Mouse (Mus musculus) bone marrow macrophage, adult 2 months (primary cell): Measurements from ENCODE around the gene Dpp8. TPM values are rescaled to one million over a fixed set of nuclear protein-coding genes. Genes with fewer than 3 reads are reported as not detected.

Experiments
- H3K27ac ChIP-seq: 2 replicates; pipeline ENCODE4 v1.5.1; 2012; ENCODE audit warnings: low read depth, low read length; ENCODE audit not compliant: insufficient read depth
- H3K4me1 ChIP-seq: 2 replicates; pipeline ENCODE4 v1.6.1; 2012; ENCODE audit warnings: low read length; ENCODE audit not compliant: control insufficient read depth, insufficient read depth
- H3K4me3 ChIP-seq: 2 replicates; pipeline ENCODE4 v1.5.1; 2012; ENCODE audit warnings: mild to moderate bottlenecking, low read length, moderate library complexity; ENCODE audit not compliant: insufficient read depth
- CTCF ChIP-seq: IDR thresholded peaks from 2 replicates; pipeline ENCODE4 v1.5.1; 2012; ENCODE audit warnings: low read depth, mild to moderate bottlenecking, low read length, moderate library complexity
- POLR2A ChIP-seq: IDR thresholded peaks from 2 replicates; pipeline ENCODE4 v1.6.1; 2012; ENCODE audit warnings: mild to moderate bottlenecking, low read depth, low read length, borderline replicate concordance
- polyA plus RNA-seq: library from polyadenylated mRNA; stranded (reverse); fragments of >200 nt; gene quantifications from 2 replicates; pipeline ENCODE4 v1.2.4, GENCODE M21; 2012; ENCODE audit not compliant: missing spikeins, insufficient read depth, insufficient read length

Dpp8 gene
- polyA plus RNA-seq, 1 experiment, result 73.7 TPM

DNA sequence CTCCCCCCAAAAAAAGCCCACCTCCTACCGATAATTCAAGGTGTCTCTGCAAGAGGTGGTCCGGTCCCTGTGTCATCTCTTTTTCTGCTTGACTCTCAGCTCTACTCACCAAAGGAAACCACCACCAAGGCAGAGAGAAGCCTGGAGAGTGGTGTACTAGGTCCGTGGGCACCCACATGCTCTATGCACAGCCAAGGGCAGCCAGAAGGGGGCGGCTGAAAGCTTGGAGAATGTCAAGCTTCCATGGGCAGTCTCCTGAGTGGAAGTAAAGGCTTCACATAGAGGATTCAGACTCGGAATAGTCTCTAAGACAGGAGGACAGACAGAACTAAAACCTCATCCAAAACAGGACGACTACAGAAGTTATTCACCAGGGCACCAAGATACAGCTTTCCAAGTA, 20.9 kb upstream of the Dpp8 start:
- Histone ChIP-seq H3K4me3 (no peak overlapping the region), H3K4me1 (peaks cover 29% of the 10 kb centered on the region), H3K27ac (no peak overlapping the region)
- TF ChIP-seq CTCF (peak; percentile 34; the same call in 1 of the 2 replicates), POLR2A (no peak)

DNA sequence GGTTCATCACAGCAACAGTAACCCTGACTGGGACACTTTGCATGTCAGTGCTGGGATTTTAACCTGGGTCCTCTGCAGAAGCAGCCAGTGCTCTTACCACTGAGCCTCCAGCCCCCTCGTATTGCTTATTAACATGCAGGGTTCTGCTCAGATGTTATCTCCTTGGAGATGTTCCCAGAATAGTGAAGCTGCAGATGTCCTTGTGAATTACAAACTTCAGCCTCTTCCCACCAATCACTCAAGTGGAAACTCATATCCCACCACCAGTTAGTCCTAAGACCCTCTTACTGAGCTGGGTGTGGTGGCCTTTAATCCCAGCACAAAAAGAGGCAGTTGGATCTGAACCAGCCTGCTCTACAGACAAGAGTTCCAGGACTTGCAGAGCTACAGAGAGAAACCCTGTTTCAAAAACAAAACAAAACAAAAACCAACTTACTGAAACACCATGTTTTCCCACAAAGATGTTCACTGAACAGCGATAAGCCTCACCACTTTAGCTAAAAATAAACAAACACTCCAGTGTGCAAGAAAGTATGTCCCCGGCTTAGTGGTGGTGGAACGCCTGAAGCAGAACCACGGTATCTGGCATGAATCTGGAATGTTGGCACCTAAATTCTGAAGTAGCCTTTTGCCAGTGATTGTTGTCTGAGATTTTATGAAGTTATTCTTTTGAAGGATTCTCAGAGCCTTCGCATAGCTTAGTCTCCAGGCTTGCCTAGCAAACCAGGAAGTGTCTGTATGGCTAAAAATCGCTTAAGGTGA, 16.6 kb upstream of the Dpp8 start:
- no peak for TF ChIP-seq CTCF
- TF ChIP-seq POLR2A, result no peak
- no peak overlapping the region for H3K4me3 ChIP-seq
- H3K27ac ChIP-seq, result no peak overlapping the region
- peaks cover 59% of the 10 kb centered on the region for H3K4me1 ChIP-seq

DNA sequence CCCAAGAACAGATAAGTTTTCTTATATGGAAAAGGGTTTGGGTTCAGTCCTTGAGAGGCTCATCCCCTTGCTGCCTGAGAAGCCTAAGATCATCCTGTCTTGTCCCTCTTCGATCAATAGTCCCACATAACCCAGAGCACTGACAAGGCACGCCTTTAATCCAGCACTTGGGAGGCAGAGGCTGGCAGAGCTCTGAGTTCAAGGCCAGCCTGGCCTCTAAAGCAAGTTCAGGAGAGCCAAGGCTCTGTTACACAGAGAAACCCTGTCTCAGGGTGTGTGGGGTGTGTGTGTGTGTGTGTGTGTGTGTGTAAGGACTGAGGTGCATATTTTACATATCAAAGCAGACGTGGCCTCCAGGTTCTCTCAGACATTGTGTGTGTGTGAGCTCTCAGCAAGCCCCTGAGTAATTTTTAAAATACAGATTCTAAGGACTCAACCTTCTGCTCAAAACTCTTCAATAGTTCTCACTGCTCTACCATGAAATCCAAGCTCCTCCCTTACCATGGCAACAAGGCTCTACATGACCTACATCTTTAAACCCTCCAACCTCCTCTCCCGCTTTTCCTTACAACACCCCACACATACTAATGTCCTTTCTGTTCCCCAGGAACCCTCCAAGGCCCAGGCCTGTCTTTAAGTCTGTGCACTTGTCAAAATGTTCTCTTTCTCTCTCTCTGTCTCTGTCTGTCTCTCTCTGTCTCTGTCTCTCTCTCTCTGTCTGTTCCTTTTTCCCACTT, 15.8 kb upstream of the Dpp8 start:
- Histone ChIP-seq H3K4me3 (no peak overlapping the region), H3K4me1 (peaks cover 51% of the 10 kb centered on the region), H3K27ac (no peak overlapping the region)
- TF ChIP-seq CTCF (no peak), POLR2A (no peak)

DNA sequence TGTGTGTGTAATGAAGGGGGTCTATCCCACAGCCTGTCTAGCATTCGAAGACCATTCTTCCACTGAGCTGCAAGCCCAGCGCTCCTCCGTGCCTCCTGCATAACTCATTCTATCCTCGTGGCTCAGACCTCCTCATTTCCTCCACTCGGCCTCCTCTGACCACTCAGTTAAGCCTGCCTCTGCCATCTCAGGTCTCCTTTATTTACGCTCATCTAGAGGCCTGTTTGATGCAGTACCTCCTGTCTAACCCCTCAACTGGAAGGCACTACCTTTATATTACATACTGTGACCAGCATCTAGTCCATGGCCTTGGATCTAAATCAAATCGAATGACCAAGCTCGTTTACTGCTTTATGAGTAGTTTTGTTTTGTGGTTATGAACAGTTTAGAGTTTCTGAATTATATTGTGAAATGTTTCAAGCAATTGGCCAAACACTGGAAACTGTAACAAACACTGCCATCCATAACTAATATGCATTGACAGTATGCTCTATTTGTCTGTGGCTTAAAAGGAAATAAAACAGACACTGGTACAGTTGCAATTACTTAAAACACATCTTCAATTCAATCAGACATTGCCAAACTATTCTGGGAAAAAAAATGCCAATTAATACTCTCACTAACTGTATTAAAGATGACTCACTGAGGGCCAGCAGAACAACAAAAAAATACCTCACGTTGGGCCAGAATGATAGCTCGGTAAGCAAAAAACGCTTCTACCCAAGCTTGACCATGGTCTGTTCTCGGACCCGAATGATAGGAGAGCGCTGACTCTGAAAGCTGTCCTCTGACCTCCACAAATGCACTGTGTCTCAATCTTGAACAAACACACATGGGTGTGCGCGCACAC, 15.0 kb upstream of the Dpp8 start:
- H3K4me3 ChIP-seq, result no peak overlapping the region
- peaks cover 51% of the 10 kb centered on the region for H3K4me1 ChIP-seq
- no peak overlapping the region for H3K27ac ChIP-seq
- no peak for TF ChIP-seq POLR2A
- TF ChIP-seq CTCF, result no peak

DNA sequence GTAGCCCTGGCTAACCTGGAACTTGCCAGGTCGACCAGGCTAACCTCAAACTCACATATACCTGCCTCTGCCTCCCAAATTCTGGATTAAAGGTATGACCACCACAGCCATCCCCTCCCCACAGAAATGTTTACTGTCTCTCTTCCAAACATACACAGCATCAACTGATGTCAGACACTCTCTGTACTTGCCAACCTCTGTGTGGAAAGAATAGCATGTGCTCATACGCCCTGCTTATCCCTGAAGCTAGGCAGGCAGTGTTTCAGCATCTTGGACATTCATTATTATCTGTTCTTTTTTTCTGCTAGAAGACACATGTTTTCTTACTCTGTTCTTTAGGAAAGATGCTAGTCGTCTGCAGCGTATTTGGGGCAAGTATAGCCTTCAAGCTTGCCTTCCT, 14.3 kb upstream of the Dpp8 start:
- no peak overlapping the region for H3K27ac ChIP-seq
- no peak overlapping the region for H3K4me3 ChIP-seq
- TF ChIP-seq POLR2A (no peak), CTCF (no peak)
- H3K4me1 ChIP-seq, result peaks cover 57% of the 10 kb centered on the region

DNA sequence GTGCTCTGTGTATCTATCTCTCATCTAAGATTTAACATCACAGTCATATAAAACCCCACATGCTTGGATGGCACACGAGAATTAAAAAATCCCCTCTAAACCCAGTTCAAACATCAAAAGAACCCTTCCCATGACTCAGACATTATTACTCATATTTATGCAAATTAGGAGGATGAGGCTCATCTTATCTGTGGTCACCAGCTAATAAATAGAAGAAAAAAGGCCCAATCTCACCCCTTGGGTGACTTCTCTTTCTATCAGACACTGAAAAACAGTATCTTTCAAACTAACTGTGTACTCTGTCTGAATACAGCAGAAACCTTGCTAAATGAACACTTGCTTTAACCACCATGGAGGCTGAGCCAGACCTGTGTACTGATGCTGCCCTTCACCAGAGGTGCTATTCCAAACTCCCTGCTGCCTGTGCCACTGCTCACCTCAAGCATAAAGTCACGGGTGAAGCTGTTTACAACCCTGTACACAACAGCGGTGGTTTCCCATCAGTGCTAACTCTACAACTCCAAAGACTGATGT, 13.6 kb upstream of the Dpp8 start:
- TF ChIP-seq CTCF (no peak), POLR2A (no peak)
- H3K4me3 ChIP-seq, result no peak overlapping the region
- no peak overlapping the region for H3K27ac ChIP-seq
- H3K4me1 ChIP-seq, result peaks cover 54% of the 10 kb centered on the region

DNA sequence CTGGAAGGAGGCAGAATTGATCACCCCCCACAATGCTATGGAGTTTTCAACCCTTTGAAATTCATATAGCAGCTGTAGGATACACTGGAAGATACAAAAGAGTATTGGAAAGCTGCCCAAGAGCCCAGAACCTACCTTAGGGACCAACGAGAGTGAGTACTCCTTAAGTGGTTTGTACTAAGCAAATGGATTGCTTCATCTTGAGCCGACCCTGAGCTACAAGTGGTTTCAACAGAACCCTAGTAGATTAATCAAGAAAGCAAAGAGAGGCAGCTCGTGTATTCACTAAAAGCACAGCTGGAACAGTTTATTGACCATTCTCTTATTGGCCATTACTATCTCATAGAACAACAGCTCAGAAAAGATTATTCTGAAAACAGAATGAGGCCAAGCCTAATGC, 13.1 kb upstream of the Dpp8 start:
- peaks cover 52% of the 10 kb centered on the region for H3K4me1 ChIP-seq
- H3K27ac ChIP-seq, result no peak overlapping the region
- H3K4me3 ChIP-seq, result no peak overlapping the region
- TF ChIP-seq CTCF (no peak), POLR2A (no peak)

DNA sequence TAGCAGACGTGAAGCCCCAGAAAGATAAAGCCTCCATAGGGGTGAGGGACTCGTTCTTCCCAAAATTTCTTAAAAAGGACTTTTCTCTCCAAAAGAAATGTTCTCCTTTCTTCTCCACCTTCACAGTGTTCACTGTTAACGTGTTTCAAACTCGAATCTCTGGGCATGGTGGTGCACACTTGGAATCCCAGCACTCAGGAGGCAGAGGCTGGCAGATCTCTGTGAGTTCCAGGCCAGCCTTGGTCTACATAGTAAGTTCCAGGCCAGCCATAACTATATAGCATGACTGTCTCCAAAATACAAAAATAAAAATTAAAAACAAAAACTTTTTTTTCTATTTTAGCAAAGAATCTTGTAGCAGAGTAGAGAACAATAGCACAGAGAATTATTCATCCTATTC, 12.1 kb upstream of the Dpp8 start:
- no peak overlapping the region for H3K27ac ChIP-seq
- H3K4me3 ChIP-seq, result no peak overlapping the region
- H3K4me1 ChIP-seq, result peaks cover 46% of the 10 kb centered on the region
- TF ChIP-seq CTCF, result no peak
- TF ChIP-seq POLR2A, result no peak

DNA sequence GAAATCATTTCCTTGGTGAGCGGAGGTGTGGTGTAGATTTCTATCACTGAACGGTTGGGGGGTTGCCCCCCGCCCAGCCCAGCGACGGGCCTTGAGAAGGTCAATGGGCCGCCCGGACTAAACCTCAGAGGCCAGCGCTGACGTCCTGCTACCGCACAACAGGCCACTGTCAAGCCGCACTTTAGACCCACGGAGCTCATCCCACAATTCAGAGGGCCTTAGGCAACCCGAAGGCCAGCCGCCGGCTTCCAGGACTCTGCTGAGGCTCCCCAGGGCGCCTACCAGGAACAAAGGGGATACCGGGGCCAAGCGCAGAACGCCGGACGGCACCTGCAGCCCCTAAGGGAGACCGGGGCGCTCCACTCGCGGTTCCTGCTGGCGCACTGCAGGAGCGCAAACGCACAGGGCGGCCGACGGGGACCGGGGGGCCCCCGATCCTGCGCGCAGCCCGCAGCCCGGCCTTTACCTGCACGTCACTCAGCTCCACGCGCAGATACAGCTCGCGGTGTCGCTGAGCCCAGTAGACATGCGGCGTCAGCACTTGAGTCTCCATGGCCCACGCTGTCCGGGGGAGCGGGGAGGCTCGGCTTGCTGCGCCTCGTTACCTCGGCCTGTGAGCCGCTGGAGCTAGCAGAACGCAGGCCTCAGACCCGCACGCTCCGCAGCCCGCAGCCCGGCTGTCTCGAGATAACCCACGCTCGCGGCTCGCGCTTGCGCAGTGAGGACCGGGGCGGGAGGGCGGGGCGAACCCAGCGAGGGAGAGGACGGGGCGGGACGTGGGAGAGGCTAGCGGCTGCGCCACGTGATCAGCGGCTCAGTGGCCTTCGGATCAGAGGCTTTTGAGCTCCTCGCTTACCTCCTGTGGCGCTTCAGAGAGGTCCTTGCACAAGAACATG, 11.0 kb upstream of the Dpp8 start, which contains the start of gene Hacd3:
Hacd3 (minus strand) TSS at position 703 of the 896 bp plus-strand sequence.
- Histone ChIP-seq H3K4me1 (peaks cover 43% of the 10 kb centered on the region), H3K4me3 (peak within 1 kb of the TSS; percentile 98), H3K27ac (peak within 1 kb of the TSS; percentile 91)
- no peak for TF ChIP-seq CTCF
- no peak; the same call in 1 of the 2 replicates for TF ChIP-seq POLR2A
